Mouse (Mus musculus): ENCODE results near the gene Vasp. TPM values are rescaled to one million over a fixed set of nuclear protein-coding genes. Genes with fewer than 3 reads are reported as not detected.

Vasp gene
- polyA plus RNA-seq, 1 experiment: 75.7 TPM

DNA sequence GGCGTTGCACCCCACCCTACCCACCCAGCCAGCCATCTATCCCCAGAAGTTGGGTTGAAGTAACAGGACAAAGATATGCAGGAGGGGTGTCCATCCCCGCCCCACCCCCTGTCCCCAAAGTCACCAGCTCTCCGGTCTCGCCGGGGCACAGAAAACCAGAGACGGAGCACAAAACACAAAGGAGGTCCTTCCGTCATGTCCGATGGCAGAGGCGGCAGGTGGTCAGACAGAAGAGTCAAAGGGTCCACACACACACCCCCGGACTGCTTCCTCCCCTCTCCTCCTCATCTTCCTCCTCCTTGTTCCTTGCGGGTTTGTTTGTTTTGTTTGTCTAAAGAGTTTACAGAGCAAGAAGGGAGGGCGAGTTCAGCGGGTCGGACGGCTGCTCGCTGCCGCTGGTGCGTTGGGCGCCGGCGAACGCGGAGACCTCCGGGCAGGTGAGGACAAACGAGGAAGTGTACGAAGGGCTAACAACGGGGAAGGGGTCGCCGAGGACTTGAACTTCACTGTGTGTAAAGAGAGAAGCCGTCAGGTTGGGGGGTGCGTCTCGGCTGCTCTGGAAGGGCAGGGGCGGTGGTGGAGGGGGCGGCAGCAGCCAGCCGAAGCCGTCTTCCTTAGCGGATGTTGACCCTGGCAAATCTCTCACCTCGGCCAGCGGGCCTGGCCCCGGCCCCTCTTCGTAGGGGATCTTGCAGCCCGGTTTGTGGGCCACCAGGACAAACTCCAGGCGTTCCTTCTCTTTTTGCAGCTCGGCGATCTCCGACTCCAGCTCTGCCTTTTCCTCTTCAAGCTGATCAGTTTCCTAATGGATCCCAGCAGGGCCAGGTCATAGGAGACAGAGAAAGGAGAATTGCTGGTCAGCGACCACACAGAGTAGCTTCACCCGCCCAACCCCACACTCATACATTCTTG is 33.1 kb upstream of the Vasp start:
- peak overlapping the region; percentile 49 for H3K4me3 ChIP-seq (ENCODE audit: low read depth, low read length)
- peak overlapping the region; percentile 22; the same call in 1 of the 2 replicates for H3K9ac ChIP-seq (ENCODE audit: low read depth, poor library complexity, severe bottlenecking)
- H3K27me3 ChIP-seq (ENCODE audit: control insufficient read depth, insufficient read depth, low read length, poor library complexity, severe bottlenecking): no peaks in the 10 kb centered on the region
- no peaks in the 10 kb centered on the region for H3K9me3 ChIP-seq (replicated peaks; ENCODE audit: control insufficient read depth, insufficient read depth, low read length, poor library complexity, severe bottlenecking)
- peaks cover 1% of the 10 kb centered on the region for H3K4me1 ChIP-seq (ENCODE audit: control insufficient read depth, insufficient read depth, low read length)
- H3K27ac ChIP-seq (ENCODE audit: insufficient read depth, low read length): no peak overlapping the region
- H3K36me3 ChIP-seq (ENCODE audit: control insufficient read depth, insufficient read depth, low read length, poor library complexity, severe bottlenecking): no peaks in the 10 kb centered on the region
- no peak for TF ChIP-seq EP300 (IDR thresholded peaks at IDR 0.05; ENCODE audit: insufficient read depth, low read depth, low read length)
- no peak for TF ChIP-seq CTCF (IDR thresholded peaks at IDR 0.05; ENCODE audit: low read depth, low read length)
- no peak for TF ChIP-seq POLR2A (IDR thresholded peaks at IDR 0.05; ENCODE audit: insufficient read depth, low read length)

DNA sequence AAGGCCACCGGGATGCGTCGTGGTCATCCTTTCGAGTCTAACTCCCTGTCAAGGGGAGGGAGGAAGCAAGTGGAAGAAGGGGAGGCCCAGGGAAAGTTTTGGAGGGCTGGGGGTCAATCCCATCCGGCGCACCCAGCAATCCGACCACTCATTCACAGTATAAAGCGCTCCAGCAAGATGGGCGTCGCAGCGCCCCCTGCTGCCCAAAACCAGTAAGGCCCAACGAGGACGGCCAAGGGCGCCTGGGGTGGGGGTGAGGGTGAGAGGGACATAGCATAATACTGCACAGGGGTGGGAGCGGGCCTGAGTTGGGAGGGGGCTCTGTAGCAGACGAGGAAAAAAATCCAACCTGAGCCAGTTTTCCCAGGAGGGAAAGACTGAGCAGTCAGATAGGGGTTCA is 32.2 kb upstream of the Vasp start:
- Histone ChIP-seq H3K36me3 (ENCODE audit: control insufficient read depth, insufficient read depth, low read length, poor library complexity, severe bottlenecking) (no peaks in the 10 kb centered on the region), H3K4me3 (ENCODE audit: low read depth, low read length) (peak overlapping the region; percentile 45), H3K27ac (ENCODE audit: insufficient read depth, low read length) (no peak overlapping the region), H3K9ac (ENCODE audit: low read depth, poor library complexity, severe bottlenecking) (peak overlapping the region; percentile 66), H3K27me3 (ENCODE audit: control insufficient read depth, insufficient read depth, low read length, poor library complexity, severe bottlenecking) (no peaks in the 10 kb centered on the region), H3K4me1 (ENCODE audit: control insufficient read depth, insufficient read depth, low read length) (peaks cover 1% of the 10 kb centered on the region), H3K9me3 (replicated peaks; ENCODE audit: control insufficient read depth, insufficient read depth, low read length, poor library complexity, severe bottlenecking) (no peaks in the 10 kb centered on the region)
- no peak for TF ChIP-seq POLR2A (IDR thresholded peaks at IDR 0.05; ENCODE audit: insufficient read depth, low read length)
- no peak for TF ChIP-seq EP300 (IDR thresholded peaks at IDR 0.05; ENCODE audit: insufficient read depth, low read depth, low read length)
- TF ChIP-seq CTCF (IDR thresholded peaks at IDR 0.05; ENCODE audit: low read depth, low read length): peak; percentile 85

DNA sequence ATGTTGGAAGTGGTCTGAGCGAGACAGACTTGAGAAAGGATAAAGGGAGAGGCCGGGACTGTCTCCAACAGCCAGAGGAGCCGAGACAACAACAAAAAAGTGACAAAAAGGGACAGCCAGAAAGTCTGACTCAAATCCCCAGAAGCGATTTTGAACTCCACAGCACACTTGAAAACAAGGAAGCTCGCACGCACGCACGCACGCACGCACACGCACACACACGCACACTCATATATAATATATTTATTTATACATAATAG is 31.4 kb upstream of the Vasp start:
- Histone ChIP-seq H3K9ac (ENCODE audit: low read depth, poor library complexity, severe bottlenecking) (peak overlapping the region; percentile 66; the same call in 1 of the 2 replicates), H3K4me1 (ENCODE audit: control insufficient read depth, insufficient read depth, low read length) (peaks cover 1% of the 10 kb centered on the region), H3K9me3 (replicated peaks; ENCODE audit: control insufficient read depth, insufficient read depth, low read length, poor library complexity, severe bottlenecking) (no peaks in the 10 kb centered on the region), H3K27me3 (ENCODE audit: control insufficient read depth, insufficient read depth, low read length, poor library complexity, severe bottlenecking) (no peaks in the 10 kb centered on the region), H3K36me3 (ENCODE audit: control insufficient read depth, insufficient read depth, low read length, poor library complexity, severe bottlenecking) (no peaks in the 10 kb centered on the region), H3K27ac (ENCODE audit: insufficient read depth, low read length) (no peak overlapping the region), H3K4me3 (ENCODE audit: low read depth, low read length) (no peak overlapping the region)
- no peak for TF ChIP-seq EP300 (IDR thresholded peaks at IDR 0.05; ENCODE audit: insufficient read depth, low read depth, low read length)

DNA sequence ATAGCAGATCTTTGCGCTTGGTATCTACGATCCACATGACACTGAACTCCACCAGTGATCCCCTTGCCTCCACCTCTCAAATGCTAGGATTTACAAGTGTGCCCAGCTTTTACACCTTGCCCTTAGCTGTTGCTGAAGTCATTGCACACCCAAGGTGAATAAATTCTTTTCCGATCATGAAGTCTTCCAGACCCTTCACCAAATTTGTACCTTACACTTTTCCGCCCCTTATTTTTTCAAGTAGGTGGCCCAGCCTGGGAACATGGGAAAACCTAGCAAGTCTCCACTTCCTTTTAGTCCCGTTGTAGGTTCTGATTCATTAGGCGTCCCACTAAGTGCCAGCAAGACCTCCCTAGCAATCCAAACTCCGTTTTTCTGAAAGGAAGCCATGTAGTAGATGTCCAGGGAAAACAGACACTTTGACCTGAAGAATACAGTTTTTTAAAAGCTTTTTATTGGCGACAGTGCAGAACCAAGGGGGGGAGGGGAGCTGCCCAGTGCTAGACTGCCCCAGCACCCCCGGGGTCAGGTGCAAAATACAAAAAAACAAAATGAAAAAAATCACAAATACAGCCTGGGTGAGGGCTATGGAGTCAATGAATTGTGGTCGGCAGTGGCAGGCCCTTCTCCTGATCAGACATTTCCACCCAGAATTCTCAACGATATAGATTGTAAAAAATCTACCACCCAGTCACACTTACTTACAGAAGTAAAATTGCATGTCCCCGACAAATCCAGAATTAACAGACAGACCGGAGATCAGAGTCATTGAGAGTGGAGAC is 30.8 kb upstream of the Vasp start:
- TF ChIP-seq EP300 (IDR thresholded peaks at IDR 0.05; ENCODE audit: insufficient read depth, low read depth, low read length) (no peak), CTCF (IDR thresholded peaks at IDR 0.05; ENCODE audit: low read depth, low read length) (no peak), POLR2A (IDR thresholded peaks at IDR 0.05; ENCODE audit: insufficient read depth, low read length) (no peak)
- Histone ChIP-seq H3K9me3 (replicated peaks; ENCODE audit: control insufficient read depth, insufficient read depth, low read length, poor library complexity, severe bottlenecking) (no peaks in the 10 kb centered on the region), H3K4me1 (ENCODE audit: control insufficient read depth, insufficient read depth, low read length) (peaks cover 1% of the 10 kb centered on the region), H3K36me3 (ENCODE audit: control insufficient read depth, insufficient read depth, low read length, poor library complexity, severe bottlenecking) (no peaks in the 10 kb centered on the region), H3K27ac (ENCODE audit: insufficient read depth, low read length) (no peak overlapping the region), H3K27me3 (ENCODE audit: control insufficient read depth, insufficient read depth, low read length, poor library complexity, severe bottlenecking) (no peaks in the 10 kb centered on the region), H3K4me3 (ENCODE audit: low read depth, low read length) (no peak overlapping the region), H3K9ac (ENCODE audit: low read depth, poor library complexity, severe bottlenecking) (no peak overlapping the region)

DNA sequence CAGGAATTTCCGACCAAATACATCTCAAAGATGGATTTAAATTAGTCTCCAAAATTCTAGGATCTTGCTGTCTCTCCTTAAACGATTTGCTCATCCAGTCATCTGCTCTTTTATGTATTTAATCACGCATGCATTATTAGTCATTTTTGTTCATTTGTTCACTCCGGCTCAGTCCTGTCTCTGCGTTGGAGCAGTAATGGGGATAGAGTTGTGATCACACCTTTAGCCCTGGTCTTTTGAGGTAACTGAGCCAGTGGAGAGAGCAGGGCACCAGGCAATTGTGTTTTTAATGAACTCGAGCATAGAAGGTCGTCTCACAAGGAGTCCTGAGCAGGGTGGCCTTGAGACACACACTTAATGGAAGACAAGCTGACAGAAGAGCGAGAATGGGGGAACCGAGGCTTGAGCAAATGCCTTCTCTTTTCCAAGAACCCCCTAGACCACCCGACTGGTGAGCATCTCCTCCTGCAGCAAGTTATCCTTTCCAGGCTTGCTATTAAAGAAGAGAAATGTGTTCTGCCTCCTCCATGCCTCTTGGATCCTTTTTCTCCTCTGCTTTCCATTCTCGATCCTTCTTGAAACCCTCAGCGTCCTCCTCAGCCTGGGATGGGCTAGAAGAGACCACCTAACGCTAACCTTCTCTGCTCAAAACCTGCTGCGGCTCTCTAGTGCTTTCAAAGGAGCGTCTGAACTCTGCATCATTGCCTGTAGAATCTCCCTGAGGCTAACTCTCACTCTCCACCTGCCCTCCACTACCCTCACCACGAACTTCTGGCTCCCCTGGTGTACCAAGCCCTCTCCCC is 30.0 kb upstream of the Vasp start:
- Histone ChIP-seq H3K4me3 (ENCODE audit: low read depth, low read length) (peak overlapping the region; percentile 33), H3K9me3 (replicated peaks; ENCODE audit: control insufficient read depth, insufficient read depth, low read length, poor library complexity, severe bottlenecking) (no peaks in the 10 kb centered on the region), H3K4me1 (ENCODE audit: control insufficient read depth, insufficient read depth, low read length) (peaks cover 1% of the 10 kb centered on the region), H3K9ac (ENCODE audit: low read depth, poor library complexity, severe bottlenecking) (peak overlapping the region; percentile 21; the same call in 1 of the 2 replicates), H3K27me3 (ENCODE audit: control insufficient read depth, insufficient read depth, low read length, poor library complexity, severe bottlenecking) (no peaks in the 10 kb centered on the region), H3K36me3 (ENCODE audit: control insufficient read depth, insufficient read depth, low read length, poor library complexity, severe bottlenecking) (no peaks in the 10 kb centered on the region), H3K27ac (ENCODE audit: insufficient read depth, low read length) (no peak overlapping the region)
- TF ChIP-seq POLR2A (IDR thresholded peaks at IDR 0.05; ENCODE audit: insufficient read depth, low read length) (no peak), EP300 (IDR thresholded peaks at IDR 0.05; ENCODE audit: insufficient read depth, low read depth, low read length) (no peak), CTCF (IDR thresholded peaks at IDR 0.05; ENCODE audit: low read depth, low read length) (no peak)

Measured in ES-Bruce4 (cell line).